Mouse (Mus musculus): Measurements from ENCODE around the gene Zfp644. TPM values are rescaled to one million over a fixed set of nuclear protein-coding genes. Genes with fewer than 3 reads are reported as not detected.

Gene Zfp644
- total RNA-seq, 2 experiments from 2014 or later = 113 to 118 TPM

- no peak overlapping the region for H3K4me3 ChIP-seq
- intact Hi-C loops (cut with DNase I) = no loop called here
- no peak for TF ChIP-seq CTCF (IDR thresholded peaks at IDR 0.05)
- no peak overlapping the region for H3K27ac ChIP-seq
- no peak for DNase-seq (ENCODE audit: extremely low spot score in 1 of 2, low spot score in 2 of 2)
Observed at GRCm38 (mm10) chr5:106652790-106653328, 44.2 kb downstream of the Zfp644 start.

GRCm38 (mm10) chr5:106652220-106652753 is 44.8 kb downstream of the Zfp644 start:
- intact Hi-C loops (cut with DNase I) = no loop called here
- Histone ChIP-seq H3K27ac (no peak overlapping the region), H3K4me3 (no peak overlapping the region)
- TF ChIP-seq CTCF (IDR thresholded peaks at IDR 0.05) = no peak
- DNase-seq (ENCODE audit: extremely low spot score in 1 of 2, low spot score in 2 of 2) = no peak

GRCm38 (mm10) chr5:106649995-106650394 is 47.1 kb downstream of the Zfp644 start:
- no peak overlapping the region for H3K27ac ChIP-seq
- no peak for TF ChIP-seq CTCF (IDR thresholded peaks at IDR 0.05)
- no peak overlapping the region for H3K4me3 ChIP-seq
- intact Hi-C loops (cut with DNase I) = loop anchor here (2.0 to 5.0 kb wide), 3 partner anchors 183 to 648 kb away; no protein-coding TSS in a partner anchor
- no peak for DNase-seq (ENCODE audit: extremely low spot score in 1 of 2, low spot score in 2 of 2)

GRCm38 (mm10) chr5:106649441-106649840 is 47.6 kb downstream of the Zfp644 start:
- peak; percentile 56 for TF ChIP-seq CTCF (IDR thresholded peaks at IDR 0.05)
- intact Hi-C loops (cut with DNase I) = loop anchor here (2.0 to 5.0 kb wide), 3 partner anchors 182 to 647 kb away; no protein-coding TSS in a partner anchor
- H3K4me3 ChIP-seq = no peak overlapping the region
- H3K27ac ChIP-seq = no peak overlapping the region
- no peak for DNase-seq (ENCODE audit: extremely low spot score in 1 of 2, low spot score in 2 of 2)

- intact Hi-C loops (cut with DNase I) = no loop called here
- no peak for TF ChIP-seq CTCF (IDR thresholded peaks at IDR 0.05)
- no peak for DNase-seq (ENCODE audit: extremely low spot score in 1 of 2, low spot score in 2 of 2)
- no peak overlapping the region for H3K4me3 ChIP-seq
- no peak overlapping the region for H3K27ac ChIP-seq
Observed at GRCm38 (mm10) chr5:106643434-106643833, 53.7 kb downstream of the Zfp644 start.

- DNase-seq (ENCODE audit: extremely low spot score in 1 of 2, low spot score in 2 of 2) = no peak
- intact Hi-C loops (cut with DNase I) = no loop called here
- TF ChIP-seq CTCF (IDR thresholded peaks at IDR 0.05) = no peak
- Histone ChIP-seq H3K4me3 (no peak overlapping the region), H3K27ac (no peak overlapping the region)
Observed at GRCm38 (mm10) chr5:106641876-106642275, 55.2 kb downstream of the Zfp644 start.

- Histone ChIP-seq H3K27ac (no peak overlapping the region), H3K4me3 (no peak overlapping the region)
- no peak for TF ChIP-seq CTCF (IDR thresholded peaks at IDR 0.05)
- DNase-seq (ENCODE audit: extremely low spot score in 1 of 2, low spot score in 2 of 2) = no peak
- intact Hi-C loops (cut with DNase I) = no loop called here
Observed at GRCm38 (mm10) chr5:106640235-106640809, 56.8 kb downstream of the Zfp644 start.

GRCm38 (mm10) chr5:106639627-106640026 is 57.5 kb downstream of the Zfp644 start:
- H3K27ac ChIP-seq = no peak overlapping the region
- no peak for DNase-seq (ENCODE audit: extremely low spot score in 1 of 2, low spot score in 2 of 2)
- TF ChIP-seq CTCF (IDR thresholded peaks at IDR 0.05) = no peak
- no peak overlapping the region for H3K4me3 ChIP-seq
- intact Hi-C loops (cut with DNase I) = no loop called here

- Histone ChIP-seq H3K27ac (no peak overlapping the region), H3K4me3 (no peak overlapping the region)
- intact Hi-C loops (cut with DNase I) = no loop called here
- no peak for TF ChIP-seq CTCF (IDR thresholded peaks at IDR 0.05)
- no peak for DNase-seq (ENCODE audit: extremely low spot score in 1 of 2, low spot score in 2 of 2)
Observed at GRCm38 (mm10) chr5:106636423-106636946, 60.6 kb downstream of the Zfp644 start.

GRCm38 (mm10) chr5:106628369-106629149 is 68.5 kb downstream of the Zfp644 start:
- no peak overlapping the region for H3K27ac ChIP-seq
- no peak for TF ChIP-seq CTCF (IDR thresholded peaks at IDR 0.05)
- H3K4me3 ChIP-seq = no peak overlapping the region
- DNase-seq (ENCODE audit: extremely low spot score in 1 of 2, low spot score in 2 of 2) = no peak
- intact Hi-C loops (cut with DNase I) = no loop called here

- Histone ChIP-seq H3K4me3 (no peak overlapping the region), H3K27ac (no peak overlapping the region)
- intact Hi-C loops (cut with DNase I) = no loop called here
- DNase-seq (ENCODE audit: extremely low spot score in 1 of 2, low spot score in 2 of 2) = no peak
- TF ChIP-seq CTCF (IDR thresholded peaks at IDR 0.05) = no peak
Observed at GRCm38 (mm10) chr5:106623337-106623736, 73.8 kb downstream of the Zfp644 start.

- no peak for TF ChIP-seq CTCF (IDR thresholded peaks at IDR 0.05)
- Histone ChIP-seq H3K27ac (no peak overlapping the region), H3K4me3 (no peak overlapping the region)
- intact Hi-C loops (cut with DNase I) = no loop called here
- DNase-seq (ENCODE audit: extremely low spot score in 1 of 2, low spot score in 2 of 2) = no peak
Observed at GRCm38 (mm10) chr5:106622193-106622592, 74.9 kb downstream of the Zfp644 start.

Data from left cerebral cortex, adult 2 months (tissue).